Mouse (Mus musculus) C2C12 (cell line): Measurements from ENCODE around the gene C3ar1. TPM values are rescaled to one million over a fixed set of nuclear protein-coding genes. Genes with fewer than 3 reads are reported as not detected.

ENCODE experiments used
- H3K27me3 ChIP-seq: one replicate; pipeline ENCODE4 v1.6.1; 2011; ENCODE audit not compliant: control insufficient read depth, insufficient read depth, insufficient read length
- H3K36me3 ChIP-seq: one replicate; pipeline ENCODE4 v1.6.1; 2011; ENCODE audit not compliant: control insufficient read depth, insufficient read depth
- H3K4me3 ChIP-seq: one replicate; pipeline ENCODE4 v1.5.1; 2011; ENCODE audit warnings: mild to moderate bottlenecking, control low read depth; ENCODE audit not compliant: poor library complexity, insufficient read depth, severe bottlenecking
- H3K79me2 ChIP-seq: one replicate; pipeline ENCODE4 v1.6.1; 2011; ENCODE audit not compliant: control insufficient read depth, insufficient read depth
- H3K79me3 ChIP-seq: one replicate; pipeline ENCODE4 v1.6.1; 2011; ENCODE audit warnings: low read depth, control low read depth
- H3ac ChIP-seq: one replicate; pipeline ENCODE3; 2011; ENCODE audit warnings: low read depth; ENCODE audit not compliant: control insufficient read depth, insufficient read length
- CEBPB ChIP-seq: IDR thresholded peaks from one replicate; pipeline ENCODE4 v1.6.1; 2011; ENCODE audit warnings: low read depth, mild to moderate bottlenecking, control low read depth, moderate library complexity
- CTCF ChIP-seq: IDR thresholded peaks from one replicate; pipeline ENCODE4 v1.5.1; 2011; ENCODE audit not compliant: control insufficient read depth, insufficient read depth, insufficient read length
- FOSL1 ChIP-seq: IDR thresholded peaks from one replicate; pipeline ENCODE4 v1.8.0; 2011; ENCODE audit warnings: mild to moderate bottlenecking, low read length; ENCODE audit not compliant: poor library complexity, insufficient read depth, severe bottlenecking
- MAX ChIP-seq: IDR thresholded peaks from one replicate; pipeline ENCODE4 v1.6.1; 2011; ENCODE audit warnings: mild to moderate bottlenecking, control low read depth
- MYOD1 ChIP-seq: IDR thresholded peaks from one replicate; pipeline ENCODE4 v1.6.1; 2011; ENCODE audit warnings: low read depth; ENCODE audit not compliant: control insufficient read depth, insufficient read length
- MYOG ChIP-seq: IDR thresholded peaks from one replicate; pipeline ENCODE4 v1.6.1; 2011; ENCODE audit not compliant: control insufficient read depth, insufficient read length; ENCODE audit errors: extremely low read depth
- USF1 ChIP-seq: IDR thresholded peaks from one replicate; pipeline ENCODE4 v1.6.1; 2011; ENCODE audit warnings: low read depth, mild to moderate bottlenecking, control low read depth, moderate library complexity
- polyA plus RNA-seq: library from polyadenylated mRNA; unstranded; fragments of >200 nt; fragmentation: generic; extraction: Trizol; gene quantifications from one replicate; pipeline ENCODE4 v1.2.1, GENCODE M21; 2012; ENCODE audit warnings: missing spikeins

Gene C3ar1
- polyA plus RNA-seq, 1 experiment, result 0.91 TPM

DNA sequence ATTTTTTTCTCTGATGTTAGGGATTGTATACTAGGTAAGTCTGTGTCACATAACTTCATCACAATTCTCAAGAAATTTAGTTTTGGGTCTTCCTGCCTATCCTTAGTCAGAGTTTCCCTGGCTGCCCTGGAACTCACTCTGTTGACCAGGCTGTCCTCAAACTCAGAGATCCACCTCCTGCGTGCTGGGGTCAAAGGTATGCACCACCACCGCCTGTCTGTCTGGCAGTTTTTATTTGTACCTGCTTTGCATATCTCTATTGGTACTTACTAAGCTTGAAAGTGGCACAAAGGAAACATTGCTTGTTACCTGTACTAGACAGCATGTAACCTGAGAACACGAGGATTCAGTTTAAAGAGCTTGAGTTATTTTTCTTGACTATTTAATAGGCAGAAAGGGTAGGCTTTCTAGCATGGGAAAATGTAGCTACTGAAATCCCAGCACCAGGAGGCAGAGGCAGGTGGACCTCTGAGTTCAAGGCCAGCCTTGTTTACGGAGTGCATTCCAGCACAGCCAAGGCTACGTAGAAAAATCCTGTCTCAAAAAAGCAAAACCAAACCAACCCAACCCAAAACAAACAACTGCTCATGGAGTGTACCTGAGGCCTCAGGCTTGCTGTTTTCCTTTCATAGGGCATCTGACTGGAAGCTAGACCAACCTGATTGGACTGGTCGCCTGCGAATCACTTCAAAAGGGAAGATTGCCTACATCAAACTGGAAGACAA lies 24.0 kb upstream of the C3ar1 start:
- no peaks in the 10 kb centered on the region for H3K27me3 ChIP-seq
- peaks cover 79% of the 10 kb centered on the region for H3K36me3 ChIP-seq
- H3K79me3 ChIP-seq, result peaks cover 47% of the 10 kb centered on the region
- no peak overlapping the region for H3K4me3 ChIP-seq
- TF ChIP-seq USF1, result no peak
- TF ChIP-seq MYOG, result no peak
- TF ChIP-seq CEBPB, result no peak
- no peak for TF ChIP-seq CTCF
- TF ChIP-seq MYOD1, result no peak
- no peak for TF ChIP-seq MAX
- TF ChIP-seq FOSL1, result no peak
- H3ac ChIP-seq, result no peak overlapping the region
- H3K79me2 ChIP-seq, result peaks cover 59% of the 10 kb centered on the region

DNA sequence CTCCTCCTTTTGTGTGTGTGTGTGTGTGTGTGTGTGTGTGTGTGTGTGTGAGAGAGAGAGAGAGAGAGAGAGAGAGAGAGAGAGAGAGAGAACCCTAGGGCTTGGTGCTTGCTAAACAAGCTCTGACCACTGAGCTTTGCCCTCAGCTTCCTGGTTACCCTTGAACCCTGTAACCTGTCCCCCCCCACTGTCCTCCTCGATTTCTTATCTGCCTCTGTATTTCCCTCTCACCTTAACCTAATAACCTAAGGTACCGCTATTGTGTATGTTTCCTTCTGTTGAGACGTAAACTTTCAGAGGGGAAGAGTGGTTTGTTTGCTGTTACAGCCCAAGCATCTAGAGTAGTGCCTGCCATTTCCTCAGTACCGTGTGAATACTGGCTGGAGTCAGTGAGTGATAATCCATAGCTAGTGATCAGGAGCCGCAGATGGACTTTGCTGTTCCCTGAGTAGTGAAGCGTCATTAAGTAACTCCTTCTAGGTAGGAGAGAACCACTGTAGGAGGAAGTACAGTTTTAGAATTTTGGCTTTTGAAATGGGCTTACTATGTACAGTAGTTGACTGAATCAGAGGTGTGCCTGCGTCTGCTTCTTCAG lies 23.3 kb upstream of the C3ar1 start:
- TF ChIP-seq USF1, result no peak
- no peak for TF ChIP-seq FOSL1
- TF ChIP-seq CEBPB, result no peak
- no peak for TF ChIP-seq CTCF
- no peak for TF ChIP-seq MAX
- TF ChIP-seq MYOG, result no peak
- no peak for TF ChIP-seq MYOD1
- H3K79me2 ChIP-seq, result peaks cover 65% of the 10 kb centered on the region
- H3K27me3 ChIP-seq, result no peaks in the 10 kb centered on the region
- H3ac ChIP-seq, result no peak overlapping the region
- peaks cover 75% of the 10 kb centered on the region for H3K36me3 ChIP-seq
- peaks cover 50% of the 10 kb centered on the region for H3K79me3 ChIP-seq
- H3K4me3 ChIP-seq, result no peak overlapping the region

DNA sequence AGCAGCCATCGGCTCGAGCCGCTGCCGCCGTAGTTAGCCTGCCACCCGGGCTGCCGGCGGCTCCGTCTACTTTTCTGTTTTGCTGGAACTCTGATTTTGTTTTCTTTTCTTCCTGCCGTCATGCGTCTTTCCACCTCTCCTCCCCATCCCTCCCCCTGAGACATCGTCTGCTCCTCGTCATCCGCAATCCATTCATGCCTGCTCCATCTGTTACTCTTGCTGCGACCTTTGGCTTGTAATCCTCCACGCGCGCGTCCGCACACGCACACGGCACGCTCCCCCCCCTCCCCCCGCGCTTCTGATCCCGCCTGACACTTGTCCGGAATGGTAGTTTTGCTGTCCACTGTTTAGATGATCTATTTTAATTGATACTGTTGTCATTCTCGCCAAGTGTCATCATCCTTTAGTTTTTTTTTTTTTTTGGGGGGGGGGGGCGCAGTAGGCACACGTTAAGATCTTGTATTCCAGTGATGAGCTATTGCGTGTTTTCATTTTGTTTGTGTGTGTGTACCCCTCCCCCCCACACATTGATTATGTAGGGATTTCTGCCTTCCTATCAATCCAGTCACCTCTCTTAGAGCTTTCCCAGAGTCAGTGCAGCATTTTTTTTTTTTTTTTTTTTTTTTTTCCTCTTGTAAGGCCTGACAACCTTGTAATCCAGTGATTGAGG lies 18.9 kb upstream of the C3ar1 start:
- no peak for TF ChIP-seq CEBPB
- TF ChIP-seq MYOD1, result no peak
- TF ChIP-seq CTCF, result no peak
- no peak for TF ChIP-seq USF1
- Histone ChIP-seq H3K79me2 (peaks cover 55% of the 10 kb centered on the region), H3K27me3 (no peaks in the 10 kb centered on the region), H3K36me3 (peaks cover 31% of the 10 kb centered on the region), H3K79me3 (peaks cover 48% of the 10 kb centered on the region), H3K4me3 (peak overlapping the region; percentile 89), H3ac (peak overlapping the region; percentile 99)

DNA sequence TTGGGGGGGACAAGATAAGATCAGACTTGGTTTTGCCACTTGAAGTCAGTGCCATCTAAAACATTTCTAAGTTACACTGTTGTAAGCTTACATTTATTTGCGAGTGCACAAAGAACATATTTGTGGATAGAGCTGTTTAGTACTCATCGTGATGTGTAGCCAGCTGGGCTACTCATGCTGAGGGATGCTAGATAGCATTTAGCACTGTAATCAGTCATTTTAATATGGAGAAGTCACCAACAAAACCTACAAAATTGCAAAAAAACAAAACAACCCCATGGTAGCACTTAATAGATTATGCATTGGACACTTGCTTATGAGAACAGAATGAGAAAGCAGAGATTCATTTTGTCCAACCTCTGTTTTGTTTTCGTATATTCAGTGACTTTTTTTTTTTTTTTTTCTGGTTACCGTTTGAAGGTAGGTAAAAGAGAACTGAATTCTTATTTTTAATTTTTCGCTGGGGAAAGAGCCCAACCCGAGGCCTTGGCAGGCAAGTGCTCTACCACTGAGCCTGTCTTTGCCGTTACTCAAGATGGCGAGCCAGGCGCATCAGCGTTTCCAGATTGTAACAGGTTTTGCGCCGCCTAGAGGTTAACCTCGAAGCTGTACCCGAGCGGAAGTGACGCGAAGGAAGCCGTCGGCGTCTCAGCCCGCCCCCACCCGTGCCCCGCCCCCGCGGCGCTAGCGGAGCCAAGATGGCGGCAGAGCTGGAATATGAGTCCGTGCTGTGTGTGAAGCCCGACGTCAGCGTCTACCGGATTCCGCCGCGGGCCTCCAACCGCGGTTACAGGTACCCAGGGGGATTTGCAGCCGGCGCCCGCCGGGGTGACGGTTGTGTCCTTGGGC lies 18.1 kb upstream of the C3ar1 start, which contains the start of gene Necap1:
Gene Necap1, plus strand, starts transcription at position 604 of the 849 bp plus-strand sequence.
- peak; percentile 63 for TF ChIP-seq MAX
- TF ChIP-seq USF1, result no peak
- TF ChIP-seq CEBPB, result no peak
- TF ChIP-seq CTCF, result peak; percentile 76
- TF ChIP-seq MYOG, result no peak
- TF ChIP-seq MYOD1, result no peak
- no peak for TF ChIP-seq FOSL1
- Histone ChIP-seq H3K27me3 (no peaks in the 10 kb centered on the region), H3K4me3 (peak within 1 kb of the TSS; percentile 89)

GRCm38 (mm10) chr6:122872800-122873199 lies 16.8 kb upstream of the C3ar1 start:
- peaks cover 11% of the 10 kb centered on the region for H3K36me3 ChIP-seq
- no peaks in the 10 kb centered on the region for H3K27me3 ChIP-seq
- H3K79me3 ChIP-seq, result peaks cover 31% of the 10 kb centered on the region
- no peak overlapping the region for H3ac ChIP-seq
- H3K4me3 ChIP-seq, result no peak overlapping the region
- peaks cover 34% of the 10 kb centered on the region for H3K79me2 ChIP-seq
- TF ChIP-seq USF1, result no peak
- TF ChIP-seq MYOD1, result no peak
- no peak for TF ChIP-seq CTCF
- no peak for TF ChIP-seq FOSL1
- TF ChIP-seq MYOG, result no peak
- no peak for TF ChIP-seq CEBPB
- TF ChIP-seq MAX, result no peak

More for the DNA sequence above, 18.1 kb upstream of the C3ar1 start, which contains the start of gene Necap1:
- Histone ChIP-seq H3ac (peak within 1 kb of the TSS; percentile 99), H3K36me3 (peaks cover 23% of the 10 kb centered on the region), H3K79me3 (peaks cover 43% of the 10 kb centered on the region), H3K79me2 (peaks cover 47% of the 10 kb centered on the region)
